Mouse (Mus musculus) embryonic fibroblast, embryonic 13.5 days (primary cell): ENCODE measurements around the gene Rgs16. TPM values are rescaled to one million over a fixed set of nuclear protein-coding genes. Genes with fewer than 3 reads are reported as not detected.

Source experiments
- H3K27ac ChIP-seq: 2 replicates; pipeline ENCODE4 v1.5.1; 2012; ENCODE audit warnings: low read length, control low read depth, inconsistent platforms; ENCODE audit not compliant: insufficient read depth
- H3K4me1 ChIP-seq: 2 replicates; pipeline ENCODE4 v1.6.1; 2011; ENCODE audit warnings: low read length; ENCODE audit not compliant: control insufficient read depth, insufficient read depth
- H3K4me3 ChIP-seq: 2 replicates; pipeline ENCODE4 v1.5.1; 2011; ENCODE audit warnings: mild to moderate bottlenecking, control low read depth, low read length; ENCODE audit not compliant: insufficient read depth
- CTCF ChIP-seq: IDR thresholded peaks from 2 replicates; pipeline ENCODE4 v1.5.1; 2011; ENCODE audit warnings: mild to moderate bottlenecking, control low read depth, low read length, moderate library complexity, borderline replicate concordance; ENCODE audit not compliant: insufficient read depth
- POLR2A ChIP-seq: IDR thresholded peaks from 2 replicates; pipeline ENCODE4 v1.6.1; 2011; ENCODE audit warnings: low read depth, mild to moderate bottlenecking, control low read depth, low read length, moderate library complexity
- polyA plus RNA-seq: library from polyadenylated mRNA; stranded (reverse); fragments of >200 nt; gene quantifications from 2 replicates; pipeline ENCODE4 v1.2.4, GENCODE M21; 2011; ENCODE audit warnings: low read depth; ENCODE audit not compliant: missing spikeins, insufficient read length

The Rgs16 gene
- polyA plus RNA-seq, 1 experiment = 21.7 TPM

- Histone ChIP-seq H3K27ac (no peak overlapping the region), H3K4me3 (no peak overlapping the region), H3K4me1 (peaks cover 17% of the 10 kb centered on the region)
- TF ChIP-seq CTCF (no peak), POLR2A (no peak)
Measured at GRCm38 (mm10) chr1:153702166-153702852, 37.8 kb upstream of the Rgs16 start.

GRCm38 (mm10) chr1:153702853-153703410, 37.2 kb upstream of the Rgs16 start:
- H3K4me1 ChIP-seq = peaks cover 12% of the 10 kb centered on the region
- no peak overlapping the region for H3K27ac ChIP-seq
- TF ChIP-seq CTCF (no peak), POLR2A (no peak)
- no peak overlapping the region for H3K4me3 ChIP-seq

- Histone ChIP-seq H3K4me1 (peaks cover 8% of the 10 kb centered on the region), H3K27ac (no peak overlapping the region), H3K4me3 (no peak overlapping the region)
- no peak for TF ChIP-seq POLR2A
Measured at GRCm38 (mm10) chr1:153703445-153703991, 36.6 kb upstream of the Rgs16 start.

GRCm38 (mm10) chr1:153704174-153704573, 36.0 kb upstream of the Rgs16 start:
- no peak overlapping the region for H3K4me3 ChIP-seq
- TF ChIP-seq POLR2A = no peak
- TF ChIP-seq CTCF = no peak
- no peak overlapping the region for H3K27ac ChIP-seq
- peaks cover 5% of the 10 kb centered on the region; the same call in 1 of the 2 replicates for H3K4me1 ChIP-seq

GRCm38 (mm10) chr1:153704996-153705395, 35.2 kb upstream of the Rgs16 start:
- TF ChIP-seq CTCF = no peak
- TF ChIP-seq POLR2A = no peak
- Histone ChIP-seq H3K27ac (no peak overlapping the region), H3K4me3 (no peak overlapping the region), H3K4me1 (peaks cover 5% of the 10 kb centered on the region; the same call in 1 of the 2 replicates)

GRCm38 (mm10) chr1:153708626-153709025, 31.5 kb upstream of the Rgs16 start:
- Histone ChIP-seq H3K4me1 (no peaks in the 10 kb centered on the region; the same call in 1 of the 2 replicates), H3K4me3 (no peak overlapping the region), H3K27ac (no peak overlapping the region)
- TF ChIP-seq POLR2A (no peak), CTCF (no peak)

GRCm38 (mm10) chr1:153709451-153709850, 30.7 kb upstream of the Rgs16 start:
- TF ChIP-seq CTCF (no peak), POLR2A (no peak)
- Histone ChIP-seq H3K4me1 (no peaks in the 10 kb centered on the region), H3K4me3 (no peak overlapping the region), H3K27ac (no peak overlapping the region)

GRCm38 (mm10) chr1:153711544-153712262, 28.4 kb upstream of the Rgs16 start:
- H3K4me3 ChIP-seq = no peak overlapping the region
- H3K4me1 ChIP-seq = no peaks in the 10 kb centered on the region
- no peak overlapping the region for H3K27ac ChIP-seq
- TF ChIP-seq CTCF = no peak

GRCm38 (mm10) chr1:153712633-153713032, 27.5 kb upstream of the Rgs16 start:
- Histone ChIP-seq H3K27ac (no peak overlapping the region), H3K4me3 (no peak overlapping the region), H3K4me1 (no peaks in the 10 kb centered on the region)
- no peak for TF ChIP-seq POLR2A
- TF ChIP-seq CTCF = no peak

- Histone ChIP-seq H3K4me1 (no peaks in the 10 kb centered on the region), H3K27ac (no peak overlapping the region), H3K4me3 (no peak overlapping the region)
- TF ChIP-seq POLR2A = no peak
- TF ChIP-seq CTCF = no peak
Measured at GRCm38 (mm10) chr1:153717990-153718389, 22.2 kb upstream of the Rgs16 start.
